Mouse (Mus musculus) stomach, postnatal 0 days (tissue): ENCODE measurements around the gene Cactin.

Experiments
- CTCF ChIP-seq: IDR thresholded peaks from 2 replicates; pipeline ENCODE4 v1.5.1; 2016; ENCODE audit warnings: antibody characterized with exemption, low read depth, mild to moderate bottlenecking, moderate library complexity
- EP300 ChIP-seq: optimal IDR thresholded peaks from 2 replicates; pipeline ENCODE3; 2016; ENCODE audit warnings: antibody characterized with exemption

DNA sequence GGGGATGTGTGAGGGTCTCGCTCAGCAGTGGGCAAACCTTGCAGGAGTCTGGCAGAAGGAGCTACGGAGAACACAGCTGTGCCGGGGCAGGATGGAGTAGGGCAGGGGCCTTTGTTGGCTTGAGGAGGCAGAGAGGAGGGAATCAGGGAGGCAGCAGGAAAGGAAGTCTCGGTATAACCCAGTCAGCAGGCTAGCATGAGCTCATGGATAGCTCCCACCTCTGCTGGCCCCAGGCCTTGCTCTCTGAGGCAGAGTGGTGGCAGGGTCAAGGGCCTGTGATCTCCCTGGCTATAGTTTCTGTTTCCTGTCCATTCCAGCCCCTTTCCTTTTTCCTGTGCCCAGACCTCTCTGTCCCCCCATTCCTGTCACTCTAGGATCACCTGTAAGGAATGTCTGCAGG is 18.6 kb upstream of the Cactin start:
- TF ChIP-seq CTCF (no peak), EP300 (no peak)
